Mouse (Mus musculus) C2C12 (cell line): ENCODE results near the gene Tmem25. TPM values are rescaled to one million over a fixed set of nuclear protein-coding genes. Genes with fewer than 3 reads are reported as not detected.

Experiments
- H3K27me3 ChIP-seq: one replicate; pipeline ENCODE4 v1.6.1; 2011; ENCODE audit not compliant: control insufficient read depth, insufficient read depth, insufficient read length
- H3K36me3 ChIP-seq: one replicate; pipeline ENCODE4 v1.6.1; 2011; ENCODE audit not compliant: control insufficient read depth, insufficient read depth
- H3K4me3 ChIP-seq: one replicate; pipeline ENCODE4 v1.5.1; 2011; ENCODE audit warnings: mild to moderate bottlenecking, control low read depth; ENCODE audit not compliant: poor library complexity, insufficient read depth, severe bottlenecking
- H3K79me2 ChIP-seq: one replicate; pipeline ENCODE4 v1.6.1; 2011; ENCODE audit not compliant: control insufficient read depth, insufficient read depth
- H3K79me3 ChIP-seq: one replicate; pipeline ENCODE4 v1.6.1; 2011; ENCODE audit warnings: low read depth, control low read depth
- H3ac ChIP-seq: one replicate; pipeline ENCODE3; 2011; ENCODE audit warnings: low read depth; ENCODE audit not compliant: control insufficient read depth, insufficient read length
- CEBPB ChIP-seq: IDR thresholded peaks from one replicate; pipeline ENCODE4 v1.6.1; 2011; ENCODE audit warnings: low read depth, mild to moderate bottlenecking, control low read depth, moderate library complexity
- CTCF ChIP-seq: IDR thresholded peaks from one replicate; pipeline ENCODE4 v1.5.1; 2011; ENCODE audit not compliant: control insufficient read depth, insufficient read depth, insufficient read length
- FOSL1 ChIP-seq: IDR thresholded peaks from one replicate; pipeline ENCODE4 v1.8.0; 2011; ENCODE audit warnings: mild to moderate bottlenecking, low read length; ENCODE audit not compliant: poor library complexity, insufficient read depth, severe bottlenecking
- MAX ChIP-seq: IDR thresholded peaks from one replicate; pipeline ENCODE4 v1.6.1; 2011; ENCODE audit warnings: mild to moderate bottlenecking, control low read depth
- MYOD1 ChIP-seq: IDR thresholded peaks from one replicate; pipeline ENCODE4 v1.6.1; 2011; ENCODE audit warnings: low read depth; ENCODE audit not compliant: control insufficient read depth, insufficient read length
- MYOG ChIP-seq: IDR thresholded peaks from one replicate; pipeline ENCODE4 v1.6.1; 2011; ENCODE audit not compliant: control insufficient read depth, insufficient read length; ENCODE audit errors: extremely low read depth
- USF1 ChIP-seq: IDR thresholded peaks from one replicate; pipeline ENCODE4 v1.6.1; 2011; ENCODE audit warnings: low read depth, mild to moderate bottlenecking, control low read depth, moderate library complexity
- polyA plus RNA-seq: library from polyadenylated mRNA; unstranded; fragments of >200 nt; fragmentation: generic; extraction: Trizol; gene quantifications from one replicate; pipeline ENCODE4 v1.2.1, GENCODE M21; 2012; ENCODE audit warnings: missing spikeins

Gene Tmem25
- polyA plus RNA-seq, 1 experiment = 0.46 TPM

GRCm38 (mm10) chr9:44746666-44747065, 52.4 kb downstream of the Tmem25 start:
- H3K36me3 ChIP-seq = peaks cover 78% of the 10 kb centered on the region
- H3K79me3 ChIP-seq = peaks cover 2% of the 10 kb centered on the region
- no peaks in the 10 kb centered on the region for H3K79me2 ChIP-seq
- H3K27me3 ChIP-seq = no peaks in the 10 kb centered on the region
- H3ac ChIP-seq = no peak overlapping the region
- no peak overlapping the region for H3K4me3 ChIP-seq
- no peak for TF ChIP-seq MAX
- TF ChIP-seq CTCF = no peak
- TF ChIP-seq MYOD1 = no peak
- no peak for TF ChIP-seq MYOG
- TF ChIP-seq CEBPB = no peak
- TF ChIP-seq FOSL1 = no peak
- TF ChIP-seq USF1 = no peak

DNA sequence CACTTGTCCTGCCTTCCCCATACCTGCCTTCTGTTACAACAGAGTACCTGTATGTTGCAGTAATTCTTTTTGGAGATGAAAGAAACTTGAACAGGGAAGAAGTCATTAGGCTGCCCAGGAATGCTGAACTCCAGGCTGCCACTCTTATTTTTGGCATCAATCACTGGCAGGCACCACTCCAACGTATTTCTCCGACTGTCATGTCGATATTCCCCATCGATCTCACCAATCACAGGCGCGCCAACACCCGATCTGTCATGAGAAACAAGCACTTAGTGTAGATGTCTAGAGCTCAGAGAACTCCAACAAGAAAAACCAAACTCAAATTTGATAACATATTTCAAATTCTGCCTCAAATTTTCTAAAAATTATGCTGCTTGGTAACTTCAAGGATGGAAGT, 53.7 kb downstream of the Tmem25 start:
- H3K79me2 ChIP-seq = no peaks in the 10 kb centered on the region
- no peak overlapping the region for H3ac ChIP-seq
- TF ChIP-seq MAX (no peak), MYOD1 (no peak), USF1 (no peak), CEBPB (no peak), MYOG (no peak)
- H3K4me3 ChIP-seq = no peak overlapping the region
- peaks cover 73% of the 10 kb centered on the region for H3K36me3 ChIP-seq
- no peaks in the 10 kb centered on the region for H3K27me3 ChIP-seq
- peaks cover 2% of the 10 kb centered on the region for H3K79me3 ChIP-seq

Other genes with a start within 250 kb of the Tmem25 start
- not detected for gene Cxcr5, start 237.4 kb downstream of the Tmem25 start, polyA plus RNA-seq
- 29.9 TPM for gene Ddx6, start 194.4 kb downstream of the Tmem25 start, polyA plus RNA-seq
- not detected for gene Treh, start 126.1 kb downstream of the Tmem25 start, polyA plus RNA-seq
- gene Phldb1, start 64.1 kb downstream of the Tmem25 start, polyA plus RNA-seq = 96.8 TPM
- 46.6 TPM for gene Arcn1, start 31.5 kb downstream of the Tmem25 start, polyA plus RNA-seq
- 76.1 TPM for gene Ift46, start 31.4 kb downstream of the Tmem25 start, polyA plus RNA-seq
- gene Ttc36, start 3.8 kb upstream of the Tmem25 start, polyA plus RNA-seq = not detected
- gene Kmt2a, start 82.0 kb upstream of the Tmem25 start, polyA plus RNA-seq = 5.6 TPM
- 734 TPM for gene Atp5l, start 121.4 kb upstream of the Tmem25 start, polyA plus RNA-seq
- 13.7 TPM for gene Ube4a, start 166.3 kb upstream of the Tmem25 start, polyA plus RNA-seq
- not detected for gene Cd3g, start 181.1 kb upstream of the Tmem25 start, polyA plus RNA-seq
- gene Cd3d, start 182.5 kb upstream of the Tmem25 start, polyA plus RNA-seq = not detected
- gene Cd3e, start 210.3 kb upstream of the Tmem25 start, polyA plus RNA-seq = not detected
- not detected for gene Mpzl2, start 240.5 kb upstream of the Tmem25 start, polyA plus RNA-seq